Mouse (Mus musculus) T-helper 17 cell (primary cell): ENCODE data around the gene Acot11.

Source experiments
- in situ Hi-C, 2 experiments: fragments of 300-600 bp; cut with MboI, MseI; formaldehyde crosslinking; loops; 1 replicate in 1 of 2; 2 replicates in 1 of 2; pipeline ENCODE4 v1.15.1; 2025; ENCODE audit warnings: high pct_unique_total_duplicates in 2 of 2

Acot11 gene

GRCm38 (mm10) chr4:106804910-106805274 is at the start of gene Acot11:
Gene Acot11 (minus strand): TSS chr4:106804998.
- in situ Hi-C loops, result loop anchor here in 1 of 2 experiments (5.0 kb wide), 1 partner anchor 362 kb away; no protein-coding TSS in a partner anchor

GRCm38 (mm10) chr4:106848290-106849092 is 43.7 kb upstream of the Acot11 start:
- in situ Hi-C loops, result loop anchor here (10.0 to 25.0 kb wide), 3 partner anchors 56 to 1764 kb away; partner anchors contain the start of gene Cc2d1b (in 1 of the 2)

GRCm38 (mm10) chr4:106847591-106848289 is 42.9 kb upstream of the Acot11 start:
- in situ Hi-C loops, result loop anchor here (10.0 to 25.0 kb wide), 3 partner anchors 57 to 1765 kb away; partner anchors contain the start of gene Cc2d1b (in 1 of the 2)

- in situ Hi-C loops, result loop anchor here (10.0 to 25.0 kb wide), 3 partner anchors 62 to 1770 kb away; partner anchors contain the start of gene Cc2d1b (in 1 of the 2)
Observed at GRCm38 (mm10) chr4:106842561-106842960, 37.8 kb upstream of the Acot11 start.

GRCm38 (mm10) chr4:106841856-106842255 is 37.1 kb upstream of the Acot11 start:
- in situ Hi-C loops, result loop anchor here (10.0 to 25.0 kb wide), 3 partner anchors 63 to 1770 kb away; partner anchors contain the start of gene Cc2d1b (in 1 of the 2)

GRCm38 (mm10) chr4:106841303-106841702 is 36.5 kb upstream of the Acot11 start:
- in situ Hi-C loops, result loop anchor here (10.0 to 25.0 kb wide), 3 partner anchors 63 to 1771 kb away; partner anchors contain the start of gene Cc2d1b (in 1 of the 2)

- in situ Hi-C loops, result loop anchor here (10.0 to 25.0 kb wide), 3 partner anchors 64 to 1772 kb away; partner anchors contain the start of gene Cc2d1b (in 1 of the 2)
Observed at GRCm38 (mm10) chr4:106840651-106841145, 35.9 kb upstream of the Acot11 start.

GRCm38 (mm10) chr4:106839964-106840611 is 35.3 kb upstream of the Acot11 start:
- in situ Hi-C loops, result loop anchor here (5.0 to 25.0 kb wide), 5 partner anchors 65 to 1772 kb away; partner anchors contain the start of gene Cc2d1b (in 1 of the 2)

- in situ Hi-C loops, result loop anchor here (5.0 to 25.0 kb wide), 4 partner anchors 68 to 1773 kb away; partner anchors contain the start of gene Cc2d1b (in 1 of the 2)
Observed at GRCm38 (mm10) chr4:106839254-106839834, 34.5 kb upstream of the Acot11 start.

- in situ Hi-C loops, result loop anchor here (5.0 to 25.0 kb wide), 4 partner anchors 69 to 1774 kb away; partner anchors contain the start of gene Cc2d1b (in 1 of the 2)
Observed at GRCm38 (mm10) chr4:106838548-106839253, 33.9 kb upstream of the Acot11 start.

GRCm38 (mm10) chr4:106837964-106838363 is 33.2 kb upstream of the Acot11 start:
- in situ Hi-C loops, result loop anchor here (5.0 to 25.0 kb wide), 4 partner anchors 69 to 1774 kb away; partner anchors contain the start of gene Cc2d1b (in 1 of the 2)

GRCm38 (mm10) chr4:106837425-106837824 is 32.6 kb upstream of the Acot11 start:
- in situ Hi-C loops, result loop anchor here (5.0 to 25.0 kb wide), 4 partner anchors 70 to 1775 kb away; partner anchors contain the start of gene Cc2d1b (in 1 of the 2)

GRCm38 (mm10) chr4:106830545-106831112 is 25.8 kb upstream of the Acot11 start:
- in situ Hi-C loops, result loop anchor here in 1 of 2 experiments (25.0 kb wide), 2 partner anchors 157 to 1782 kb away; partner anchors contain the start of gene Cc2d1b

GRCm38 (mm10) chr4:106827738-106828361 is 23.1 kb upstream of the Acot11 start:
- in situ Hi-C loops, result loop anchor here in 1 of 2 experiments (25.0 kb wide), 2 partner anchors 159 to 1784 kb away; partner anchors contain the start of gene Cc2d1b

GRCm38 (mm10) chr4:106825229-106825628 is 20.4 kb upstream of the Acot11 start:
- in situ Hi-C loops, result loop anchor here in 1 of 2 experiments (25.0 kb wide), 2 partner anchors 162 to 1787 kb away; partner anchors contain the start of gene Cc2d1b

- in situ Hi-C loops, result loop anchor here in 1 of 2 experiments (10.0 kb wide), 1 partner anchor 345 kb away; no protein-coding TSS in a partner anchor
Observed at GRCm38 (mm10) chr4:106819404-106819803, 14.6 kb upstream of the Acot11 start.

GRCm38 (mm10) chr4:106818332-106818731 is 13.5 kb upstream of the Acot11 start:
- in situ Hi-C loops, result loop anchor here in 1 of 2 experiments (10.0 kb wide), 1 partner anchor 346 kb away; no protein-coding TSS in a partner anchor

- in situ Hi-C loops, result loop anchor here in 1 of 2 experiments (10.0 kb wide), 1 partner anchor 348 kb away; no protein-coding TSS in a partner anchor
Observed at GRCm38 (mm10) chr4:106817017-106817416, 12.2 kb upstream of the Acot11 start.
